Mouse (Mus musculus) adrenal gland, postnatal 14 days (tissue): ENCODE measurements around the gene Ccdc114. TPM values are rescaled to one million over a fixed set of nuclear protein-coding genes. Genes with fewer than 3 reads are reported as not detected.
A peak's percentile ranks its signal among the peaks of the same experiment; 100 is the strongest.
"Not testable (repeated sequence)": the region's sequence is repeated elsewhere in the genome, so short reads cannot be mapped to it uniquely, and the experiment has no call there.

Source experiments
- DNase-seq: peaks from one replicate; pipeline ENCODE4 v3.0.0; 2021; ENCODE audit warnings: mixed read lengths
- total RNA-seq: library from RNA; stranded (reverse); gene quantifications from 2 replicates; pipeline ENCODE4 v1.2.3, GENCODE M21; 2021

Ccdc114 gene
- total RNA-seq, 1 experiment from 2014 or later: 9.7 TPM

DNA sequence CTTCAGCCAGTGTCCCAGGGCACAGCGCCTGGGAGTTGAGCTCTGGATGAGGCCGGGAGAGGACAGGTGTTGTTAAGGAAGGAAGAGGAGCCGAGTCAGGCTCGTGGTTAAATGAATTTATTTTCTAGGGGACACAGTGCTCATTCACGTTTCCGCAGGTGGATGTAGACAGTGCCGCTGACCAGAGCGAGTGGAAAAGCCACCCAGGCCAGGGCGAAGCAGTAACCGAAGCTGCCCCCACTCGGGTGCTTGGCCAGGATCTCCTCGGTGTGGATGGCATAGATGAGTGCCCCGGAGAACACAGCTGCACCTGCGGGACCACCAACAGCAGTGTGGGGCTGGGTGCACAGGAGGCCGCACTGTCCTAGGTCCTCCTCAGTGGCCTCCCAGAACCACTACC lies 5.9 kb upstream of the Ccdc114 start:
- DNase-seq: no peak

DNA sequence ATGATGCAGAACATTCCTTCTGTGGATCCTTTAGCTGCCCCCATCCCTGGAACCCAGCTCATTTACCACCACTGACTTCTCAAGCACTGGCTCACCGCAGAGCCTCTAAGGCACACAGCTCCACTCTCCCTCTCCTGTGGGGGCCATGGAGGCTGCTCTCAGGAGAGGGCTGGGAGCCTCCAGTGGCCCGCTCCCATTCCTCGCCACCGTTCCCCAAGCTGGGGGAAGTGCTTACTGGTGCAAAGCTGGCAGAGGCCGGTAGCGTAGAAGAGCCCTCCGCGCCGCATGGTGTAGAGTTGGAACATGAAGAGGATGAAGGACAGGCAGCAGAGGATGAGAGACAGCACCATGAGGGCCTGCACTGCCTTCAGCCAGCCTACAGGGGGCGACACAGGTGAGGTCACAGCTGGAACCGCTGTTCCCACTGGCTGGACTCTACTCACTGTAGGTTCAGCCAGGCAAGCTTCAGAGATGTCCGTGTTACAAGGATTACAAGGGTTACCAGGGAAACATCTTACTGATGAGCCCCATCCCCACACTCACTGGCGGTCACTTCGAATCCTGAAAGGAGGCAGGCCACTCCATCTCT lies 4.7 kb upstream of the Ccdc114 start:
- peak; percentile 43 for DNase-seq

DNA sequence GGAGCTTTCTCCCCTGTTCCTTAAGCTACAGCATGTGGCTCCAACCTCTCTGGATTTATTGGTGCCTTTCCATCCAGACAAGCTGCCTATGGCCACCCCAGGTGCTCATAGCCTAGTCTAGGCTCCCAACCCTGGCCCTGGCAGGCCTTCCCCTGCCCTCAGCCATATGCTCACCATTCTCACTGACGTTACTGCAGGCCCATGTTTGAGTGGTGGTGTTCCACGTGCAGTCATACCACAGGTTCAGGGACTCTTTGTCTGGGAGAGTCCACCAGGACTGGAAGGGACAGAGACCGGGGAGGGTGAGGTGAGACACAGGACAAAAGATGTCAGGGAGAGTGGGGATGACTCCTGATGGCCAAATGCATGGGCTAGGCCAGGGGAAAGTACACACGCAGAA lies 4.1 kb upstream of the Ccdc114 start:
- no peak for DNase-seq

DNA sequence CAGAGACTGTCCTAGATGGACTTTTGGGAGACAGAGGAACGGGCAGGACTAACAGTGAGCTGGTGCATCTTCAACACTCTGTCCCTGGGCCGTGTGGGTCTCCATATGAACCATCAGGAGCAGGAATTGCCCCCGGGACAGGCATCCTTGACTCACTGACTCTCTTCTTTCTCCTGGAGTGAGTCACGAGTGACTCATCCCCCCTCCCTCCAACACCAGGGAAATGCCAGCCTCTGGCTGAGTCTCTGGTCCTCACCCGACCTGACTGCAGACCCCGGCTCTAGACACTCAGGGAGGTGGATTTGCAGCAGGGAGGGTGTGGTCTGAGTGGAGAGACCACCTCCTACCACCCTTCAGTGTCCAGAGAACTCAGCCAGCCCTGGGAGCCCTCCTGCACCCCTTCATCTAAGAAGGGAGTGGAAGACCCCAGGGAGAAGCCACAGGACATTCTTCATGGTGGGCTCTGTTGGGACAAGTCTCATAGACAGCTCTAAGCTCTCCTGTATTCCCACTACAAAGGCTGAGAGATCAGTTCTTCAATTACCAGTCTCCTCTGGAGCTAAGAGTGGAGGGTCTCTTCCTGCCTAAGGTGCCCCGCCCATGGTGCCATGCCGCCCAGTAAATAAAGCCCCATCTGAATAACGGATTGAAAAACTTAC lies 3.2 kb upstream of the Ccdc114 start:
- peak; percentile 89 for DNase-seq

DNA sequence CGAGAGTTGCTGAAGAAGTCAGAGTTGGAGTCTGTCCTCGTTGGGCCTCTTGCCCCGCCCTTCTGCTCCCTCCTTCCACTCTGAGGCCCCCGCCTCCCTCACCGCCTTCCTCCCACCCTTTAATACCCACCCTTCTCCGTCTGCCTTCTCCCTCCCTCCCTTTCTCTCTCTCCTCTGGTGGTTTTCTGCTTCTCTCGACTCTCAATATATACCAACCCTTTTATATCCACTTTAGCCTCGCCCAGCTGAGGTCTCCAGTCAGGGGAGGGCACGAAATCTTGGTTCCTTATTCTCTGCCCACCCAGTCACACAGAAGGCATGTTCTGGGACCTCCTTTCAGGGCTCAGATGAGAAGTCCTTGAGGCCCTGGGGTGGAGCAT lies 2.6 kb upstream of the Ccdc114 start, which contains the start of gene Emp3:
Gene Emp3 (minus strand): TSS at position 163 of the 380 bp plus-strand sequence.
- DNase-seq: peak; percentile 76

DNA sequence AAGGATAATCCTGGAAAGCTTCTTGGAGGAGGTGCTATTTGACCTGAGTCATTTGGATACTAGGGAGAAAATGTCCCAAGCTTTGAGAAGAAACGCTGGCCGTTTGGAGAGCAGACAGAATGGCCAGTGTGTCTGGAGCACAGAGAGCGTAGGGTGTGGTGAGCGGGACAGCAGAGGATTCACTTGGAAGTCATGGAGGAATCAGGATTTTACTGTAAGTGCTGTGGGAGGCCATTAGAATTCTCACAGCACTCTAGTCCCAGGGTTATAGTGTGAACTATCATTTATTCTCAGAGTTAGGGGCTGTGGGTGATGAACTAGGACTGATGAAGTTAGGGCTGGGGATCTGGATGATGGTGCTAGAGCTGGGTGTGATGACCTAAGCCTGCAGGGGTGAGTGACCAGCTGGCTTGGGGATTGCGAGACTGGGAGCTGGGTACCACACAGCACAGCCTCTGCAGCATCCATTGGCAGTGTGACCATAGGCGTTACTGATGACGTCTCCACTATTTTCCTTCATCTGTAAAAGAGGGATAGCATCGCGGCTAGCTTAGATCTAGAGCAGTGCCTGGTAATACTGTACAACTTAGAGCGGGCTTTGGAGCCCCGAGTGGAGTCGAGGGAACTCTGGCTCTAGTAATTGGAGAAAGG lies 1.8 kb upstream of the Ccdc114 start:
- no peak for DNase-seq

DNA sequence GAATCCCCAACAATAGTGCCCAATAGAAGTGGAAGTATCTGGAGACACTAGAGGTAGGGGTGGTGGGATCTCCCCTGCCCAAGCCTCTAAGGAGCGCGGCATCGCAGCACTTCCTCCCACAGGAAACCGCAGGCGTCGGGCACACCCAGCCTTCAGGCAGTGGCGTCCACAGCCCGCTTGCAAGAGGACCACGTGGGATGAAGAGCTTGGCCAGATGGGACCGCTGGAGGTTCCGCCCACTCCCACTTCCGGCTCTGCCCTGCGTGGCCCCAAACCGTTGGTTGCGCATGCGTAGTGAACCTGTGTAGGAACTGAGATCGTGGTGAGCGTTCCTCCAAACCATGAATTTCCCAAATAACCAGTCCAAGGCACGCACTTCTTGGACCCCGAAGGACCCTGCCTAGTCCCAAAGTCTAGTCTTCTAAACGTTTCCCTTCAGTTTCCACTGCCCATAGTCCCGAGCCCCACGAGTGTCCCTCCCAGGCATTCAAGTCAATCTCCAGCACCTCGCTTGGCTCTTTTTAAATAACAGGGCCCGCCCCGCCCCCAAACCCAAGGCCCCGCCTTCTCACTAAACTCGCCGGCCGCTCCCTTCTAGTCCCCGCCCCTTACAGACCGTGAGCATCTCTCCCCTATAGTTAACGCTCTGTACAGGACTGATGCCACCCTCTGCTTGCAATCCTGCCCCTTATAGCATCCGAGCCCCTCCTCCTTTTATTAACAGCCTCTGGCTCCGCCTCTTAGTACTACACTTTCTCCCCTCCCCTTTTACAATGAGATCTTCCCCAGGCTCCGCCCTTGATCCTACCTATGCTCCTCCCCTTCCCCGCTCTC lies 727 bp upstream of the Ccdc114 start:
- peak; percentile 97 for DNase-seq

DNA sequence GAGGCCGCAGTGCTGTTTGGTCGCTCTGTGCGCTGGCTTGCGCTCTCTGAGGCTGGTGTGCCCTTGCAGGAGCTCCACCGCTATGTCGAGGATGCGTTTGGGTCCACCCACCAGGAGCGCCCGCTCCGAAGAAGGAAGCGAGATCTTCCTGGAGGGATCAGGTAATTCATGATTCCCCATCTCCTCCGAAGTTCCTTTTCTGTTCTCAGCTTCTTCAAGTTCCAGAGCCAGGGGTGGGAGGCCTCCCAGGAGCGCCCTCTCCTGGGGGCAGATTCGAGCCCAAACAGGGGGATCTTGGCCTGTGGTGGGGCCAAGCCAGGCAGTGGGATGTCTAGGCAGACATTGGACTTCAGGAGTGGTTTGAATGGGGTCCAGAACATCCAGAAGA lies 551 bp downstream of the Ccdc114 start:
- peak; percentile 59 for DNase-seq

DNA sequence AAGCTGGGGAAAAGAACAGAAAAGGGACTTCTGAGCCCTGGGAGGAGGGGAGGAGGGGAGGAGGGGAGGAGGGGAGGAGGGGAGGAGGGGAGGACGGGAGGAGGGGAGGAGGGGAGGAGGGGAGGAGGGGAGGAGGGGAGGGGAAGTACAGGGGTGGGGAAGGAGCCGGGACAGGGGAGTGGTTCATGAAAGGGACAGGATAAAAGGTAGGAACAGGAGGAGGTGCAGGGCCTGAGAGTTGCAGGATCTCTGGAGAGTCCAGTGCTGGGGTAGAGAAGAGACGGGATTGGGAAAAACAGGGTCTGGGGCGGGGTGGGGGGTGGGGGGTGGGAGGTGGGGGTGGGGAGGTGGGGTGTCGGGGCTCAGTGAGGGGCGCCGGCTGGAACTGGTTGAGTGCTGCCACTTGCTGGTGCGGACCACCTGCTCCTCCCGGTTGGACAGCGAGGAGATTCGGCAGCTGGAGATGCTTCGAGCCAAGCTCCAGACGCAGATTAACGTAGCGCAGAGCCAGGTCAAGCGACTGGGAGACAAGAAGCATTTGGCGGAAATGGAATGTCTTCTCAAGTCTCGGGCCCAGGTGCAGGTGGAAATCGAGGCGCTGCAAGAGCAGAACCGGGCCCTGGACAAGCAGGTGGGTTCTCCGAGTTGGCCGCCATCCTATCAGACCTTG lies 4.9 kb downstream of the Ccdc114 start:
- DNase-seq: no peak

DNA sequence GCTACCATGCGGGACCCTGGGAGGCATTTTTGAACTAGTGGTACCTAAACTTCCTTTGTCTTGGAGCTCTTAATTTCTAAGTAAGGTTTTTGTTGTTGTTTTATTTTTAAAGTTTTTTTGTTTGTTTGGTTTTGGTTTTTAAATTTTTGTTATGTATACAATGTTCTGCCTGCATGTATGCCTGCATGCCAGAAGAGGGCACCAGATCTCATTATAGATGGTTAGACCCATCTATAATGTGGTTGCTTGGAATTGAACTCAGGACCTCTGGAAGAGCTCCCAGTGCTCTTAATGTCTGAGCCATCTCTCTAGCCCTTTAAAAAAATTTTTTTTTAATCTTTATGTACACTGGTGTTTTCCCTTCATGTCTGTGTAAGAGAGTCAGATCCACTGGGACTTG lies 5.8 kb downstream of the Ccdc114 start:
- no peak for DNase-seq

DNA sequence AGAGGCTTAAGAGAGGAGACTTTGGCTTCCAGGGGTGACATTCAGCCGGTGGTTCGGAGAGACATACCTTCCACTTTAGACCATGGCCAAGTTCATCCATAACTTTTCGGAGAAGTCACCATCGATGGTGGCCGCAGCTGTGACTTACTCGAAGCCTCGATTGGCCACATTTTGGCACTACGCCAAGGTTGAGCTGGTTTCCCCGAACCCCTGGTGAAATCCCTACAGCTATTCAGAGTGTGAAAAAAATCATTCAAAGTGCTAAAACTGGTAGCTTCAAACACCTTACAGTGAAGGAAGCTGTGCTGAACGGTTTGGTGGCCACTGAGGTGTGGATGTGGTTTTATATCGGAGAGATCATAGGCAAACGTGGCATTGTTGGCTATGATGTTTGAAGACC lies 9.9 kb downstream of the Ccdc114 start:
- DNase-seq: not testable (repeated sequence)

DNA sequence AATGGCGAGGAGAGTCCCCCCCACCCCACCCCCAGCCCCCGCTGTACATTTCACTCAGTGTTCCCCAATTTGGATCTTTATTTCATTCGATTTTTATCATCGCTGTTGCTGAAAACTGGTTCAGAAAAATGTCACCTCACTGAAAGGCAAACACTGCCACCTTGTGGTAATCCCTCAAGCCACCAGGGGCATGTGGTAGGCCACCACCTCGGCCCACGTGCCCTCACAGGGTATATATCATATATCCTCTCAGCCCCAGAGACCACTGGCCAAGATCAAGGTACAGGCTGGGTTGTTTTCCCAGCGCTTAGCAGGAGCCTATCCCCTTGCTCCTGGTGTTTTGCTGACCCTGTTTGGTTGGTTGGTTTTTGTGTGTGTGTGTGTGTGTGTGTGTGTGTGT lies 11.2 kb downstream of the Ccdc114 start:
- peak; percentile 82 for DNase-seq

DNA sequence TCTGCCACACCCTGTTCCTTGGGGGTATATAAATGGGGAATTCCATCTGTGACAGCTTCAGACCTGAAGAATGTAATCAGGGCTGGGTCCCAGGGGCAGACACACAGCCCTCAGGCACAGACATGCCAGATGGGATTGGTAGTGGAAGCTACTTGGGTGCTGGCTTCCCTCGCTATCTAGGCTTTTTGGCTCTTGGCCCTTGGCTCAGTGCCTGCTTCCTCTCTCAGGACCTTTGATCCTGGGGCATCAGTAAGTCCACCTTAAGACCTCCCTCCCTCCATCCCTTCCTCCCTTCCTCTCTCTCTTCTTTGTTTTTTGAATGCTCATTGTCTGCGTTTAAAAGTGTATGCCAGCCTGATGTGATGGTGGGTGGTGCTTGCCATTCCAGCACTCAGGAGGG lies 16.0 kb downstream of the Ccdc114 start:
- DNase-seq: peak; percentile 28

DNA sequence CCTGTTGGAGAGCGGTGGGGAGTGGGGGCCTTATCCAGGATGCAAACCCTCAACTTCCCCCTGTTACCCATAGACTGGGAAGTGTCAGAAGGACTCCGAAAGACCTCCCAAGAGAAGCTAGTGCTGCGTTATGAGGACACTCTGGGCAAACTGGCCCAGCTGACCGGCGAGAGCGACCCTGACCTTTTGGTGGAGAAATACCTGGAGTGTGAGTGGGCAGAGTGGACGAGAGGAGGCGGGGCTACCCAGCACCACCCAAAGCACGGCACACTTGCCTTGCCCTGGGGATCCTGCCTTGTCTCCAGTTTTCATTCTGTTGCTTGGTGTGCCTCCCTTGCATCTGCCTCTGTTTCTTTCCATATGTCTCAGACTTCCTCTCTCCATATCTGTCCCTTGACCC lies 18.1 kb downstream of the Ccdc114 start:
- peak; percentile 84 for DNase-seq

DNA sequence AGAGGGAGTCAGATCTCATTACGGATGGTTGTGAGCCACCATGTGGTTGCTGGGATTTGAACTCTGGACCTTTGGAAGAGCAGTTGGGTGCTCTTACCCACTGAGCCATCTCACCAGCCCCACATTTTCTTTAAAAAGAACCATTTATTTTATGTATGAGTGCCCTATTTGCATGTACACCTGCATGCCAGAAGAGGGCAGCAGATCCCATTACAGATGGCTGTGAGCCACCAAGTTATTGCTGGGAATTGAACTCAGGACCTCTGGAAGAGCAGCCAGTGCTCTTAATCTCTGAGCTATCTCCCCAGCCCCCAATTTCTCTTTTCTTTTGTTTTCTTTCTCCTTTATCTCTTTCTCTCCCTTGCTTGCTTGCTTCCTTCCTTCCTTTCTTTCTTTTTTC lies 19.4 kb downstream of the Ccdc114 start:
- DNase-seq: peak; percentile 44

DNA sequence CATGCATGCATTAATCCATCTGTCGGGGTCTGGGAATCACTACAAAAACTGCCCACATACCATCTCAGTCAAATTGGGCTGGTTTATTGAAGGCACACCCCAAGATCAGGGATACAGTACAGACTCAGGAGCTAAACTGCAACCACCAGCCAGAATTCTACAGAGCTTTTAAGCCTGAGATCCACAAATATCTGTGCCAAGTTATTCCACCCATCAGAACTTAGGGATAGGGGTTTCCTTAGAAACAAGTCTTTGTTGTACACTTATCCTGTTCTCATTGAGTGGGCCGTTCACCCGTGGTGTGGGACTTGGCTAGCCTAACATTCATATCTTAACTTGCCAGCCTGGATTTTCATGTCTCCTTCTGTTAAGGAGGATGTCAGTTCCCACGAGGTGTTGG lies 25.2 kb downstream of the Ccdc114 start:
- DNase-seq: no peak

DNA sequence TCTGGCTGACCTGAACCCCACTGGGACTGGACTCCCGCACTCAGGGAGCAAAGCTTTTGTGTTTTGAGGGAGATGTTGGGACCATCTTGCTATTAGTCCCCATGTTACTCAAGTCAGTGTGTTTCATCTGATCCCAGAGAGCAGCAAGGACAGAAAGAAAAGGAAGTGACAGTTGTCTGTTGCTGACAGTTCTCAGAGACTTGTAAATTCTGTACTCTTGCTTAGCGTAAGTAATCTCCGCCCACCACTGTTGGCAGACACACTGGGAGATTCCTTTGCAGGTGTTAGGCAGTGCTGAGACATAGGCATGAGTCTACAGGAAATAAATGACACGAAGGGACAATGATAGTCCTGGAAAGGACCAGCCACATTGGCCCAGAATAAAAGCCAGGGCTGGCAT lies 32.7 kb downstream of the Ccdc114 start:
- no peak for DNase-seq

DNA sequence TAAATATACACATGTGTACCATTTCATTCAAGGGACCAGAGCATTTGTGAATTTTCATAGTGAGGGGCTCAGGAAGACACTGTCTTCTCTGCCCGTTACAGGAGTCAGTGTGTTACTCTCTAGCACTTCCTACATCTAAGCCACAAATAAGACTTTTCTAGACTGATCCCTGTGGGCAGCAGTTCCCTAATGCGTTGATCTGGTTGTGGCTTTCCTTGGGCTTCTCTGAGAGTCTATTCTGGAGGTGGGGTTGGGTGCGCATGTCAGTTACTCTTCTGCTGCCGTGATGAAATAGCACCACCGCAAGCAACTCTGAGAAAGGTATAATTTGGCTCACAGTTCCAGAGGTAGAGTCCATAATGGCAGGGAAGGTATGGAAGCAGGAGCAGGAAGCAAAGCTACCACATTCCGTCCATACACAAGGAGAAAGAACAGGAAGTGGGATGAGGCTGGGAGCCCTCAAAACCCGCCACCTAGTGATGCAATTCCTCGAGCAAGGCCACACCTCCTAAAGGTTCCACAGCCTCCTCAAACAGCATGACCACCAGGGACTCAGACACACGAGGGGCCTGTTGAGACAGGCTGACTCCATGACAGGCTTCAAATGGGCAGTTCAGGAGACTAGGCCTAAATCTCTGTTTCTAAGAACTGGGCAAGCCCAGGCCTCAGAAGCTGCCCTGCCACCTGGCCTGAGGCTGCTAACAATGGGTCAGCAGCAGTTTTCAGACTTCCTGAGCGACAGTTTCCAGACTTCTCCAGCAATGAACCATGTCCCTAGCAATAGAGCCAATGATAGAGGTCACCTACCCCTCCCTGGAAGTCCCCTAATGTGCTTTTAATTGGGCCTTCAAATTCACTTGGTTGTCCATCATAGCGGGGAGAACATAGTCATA lies 48.2 kb downstream of the Ccdc114 start:
- no peak for DNase-seq

DNA sequence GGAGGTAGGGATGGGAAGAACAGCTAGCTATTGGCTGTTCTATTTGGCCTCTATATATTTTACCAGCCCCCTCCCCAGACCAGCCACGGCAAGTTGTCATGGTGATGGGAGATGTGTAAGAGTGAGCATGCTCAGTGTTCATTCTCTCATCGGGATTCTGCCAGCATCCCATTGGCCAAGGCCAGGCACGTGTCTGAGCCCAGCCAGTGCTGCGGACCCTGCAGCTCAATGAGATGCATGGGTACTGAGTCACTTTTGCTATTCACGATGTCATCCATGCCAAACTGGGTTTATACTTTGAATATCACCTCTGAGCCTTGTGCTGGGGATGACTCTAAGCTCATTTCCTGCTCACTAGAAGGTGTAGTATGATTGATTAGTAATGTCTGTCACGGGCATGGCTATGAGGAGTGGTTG lies 49.4 kb downstream of the Ccdc114 start:
- DNase-seq: peak; percentile 19

DNA sequence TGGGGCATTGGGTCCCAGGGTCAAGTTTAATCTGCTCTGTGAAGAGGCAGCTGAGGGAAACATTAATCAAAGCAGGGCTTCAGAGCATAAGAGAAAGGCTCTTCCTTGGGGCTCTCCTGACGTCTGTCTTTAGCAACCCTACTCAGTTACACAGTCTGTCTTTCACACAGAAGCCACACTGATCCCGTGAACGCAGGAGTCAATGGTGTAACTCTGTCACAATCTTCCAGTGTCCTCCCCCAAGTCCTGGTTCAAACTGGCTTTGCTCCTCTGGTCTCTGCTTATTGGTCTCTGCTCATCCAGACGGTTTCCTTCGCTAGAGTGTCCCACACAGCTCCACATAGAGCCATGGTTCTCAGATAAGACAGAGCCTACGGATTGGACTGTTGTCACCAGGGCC lies 50.2 kb downstream of the Ccdc114 start:
- no peak for DNase-seq

DNA sequence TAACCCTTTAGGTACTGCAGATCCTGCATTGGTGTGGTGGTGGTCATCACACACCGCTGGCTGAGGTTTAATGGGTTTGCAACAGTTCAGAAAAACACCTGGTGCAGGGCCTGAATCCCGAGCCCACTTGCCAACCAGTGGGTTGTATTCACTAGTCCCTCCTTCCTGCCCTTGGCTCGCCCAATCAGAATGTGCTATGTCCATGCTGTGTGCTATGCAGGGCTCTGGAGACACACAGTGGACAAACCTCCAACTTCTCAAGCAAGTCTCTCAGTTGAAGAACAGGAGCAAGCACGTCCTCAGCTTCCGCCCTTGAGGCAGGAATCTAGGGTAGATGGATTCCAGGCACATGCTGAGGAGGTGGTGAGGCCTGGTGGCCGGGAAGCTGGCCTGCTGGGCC lies 50.6 kb downstream of the Ccdc114 start:
- no peak for DNase-seq
